ENCODE assay signal across 15 mouse cellular contexts in the genomic region with DNA sequence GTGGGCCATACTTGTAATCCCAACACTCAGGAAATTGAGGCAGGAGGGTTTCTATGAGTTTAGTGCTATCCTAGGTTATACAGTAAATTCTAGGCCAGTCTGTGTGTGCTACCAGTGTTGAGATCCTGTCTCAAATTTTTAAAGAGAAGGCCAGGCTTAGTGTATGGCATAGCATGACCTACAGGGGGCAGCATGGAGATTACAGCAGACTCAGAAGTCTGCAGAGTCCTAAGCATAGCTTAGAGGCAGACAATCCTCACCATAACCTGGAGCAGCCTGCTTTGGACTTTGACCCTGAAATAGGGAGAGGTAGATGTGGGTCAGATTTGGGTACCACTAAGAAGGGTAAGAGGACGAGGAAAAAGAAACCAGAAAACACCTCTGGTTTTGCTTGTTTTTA. TPM values are rescaled to one million over a fixed set of nuclear protein-coding genes. Genes with fewer than 3 reads are reported as not detected.
DNase-seq lines count a peak whose midpoint lies in the region; ATAC-seq and TF ChIP-seq lines count a peak whose summit lies in the region.
"Had no signal": no experiment of that assay in that cellular context is flagged by ENCODE, and none has a peak within 500 bp of the region (broad histone marks: within the 10 kb centered on the region; RNA-seq: fewer than 3 reads in every experiment).

No protein-coding gene starts in this region.

- H3K36me3 ChIP-seq in E14TG2a.4 (ENCODE audit: insufficient read depth, low read length): no peaks in the 10 kb centered on the region
- H3K36me3 ChIP-seq: neural tube, embryonic 15.5 days had no signal

- peaks cover 6% of the 10 kb centered on the region for H3K4me1 ChIP-seq in E14TG2a.4 (replicated peaks; ENCODE audit: low read depth, low read length)
- H3K4me1 ChIP-seq: neural tube, embryonic 15.5 days had no signal

- no peak overlapping the region for H3K4me3 ChIP-seq in layer of hippocampus, adult 2 months
- no peak overlapping the region for H3K4me3 ChIP-seq in E14TG2a.4 (replicated peaks; ENCODE audit: low read length)
- H3K4me3 ChIP-seq: neural tube, embryonic 15.5 days had no signal

- H3K9me3 ChIP-seq in E14TG2a.4 (ENCODE audit: low read length): no peaks in the 10 kb centered on the region
- H3K9me3 ChIP-seq: neural tube, embryonic 15.5 days had no signal

- peak; percentile 59 for TF ChIP-seq CTCF in layer of hippocampus, adult 2 months (conservative IDR thresholded peaks at IDR 0.05)
- peak; percentile 79 for TF ChIP-seq CTCF in E14TG2a.4 (conservative IDR thresholded peaks at IDR 0.05; ENCODE audit: low read length)

- ATAC-seq in megakaryocyte-erythroid progenitor cell, adult 5-6 weeks (replicated peaks; ENCODE audit: low FRiP score, low TSS enrichment, poor library complexity, severe bottlenecking): 0 out of 2 replicates have a peak, but pooled peaks have one; percentile 50
- ATAC-seq in inflammation-experienced regulatory T-cells, adult 6 months: no peak

- no peak overlapping the region for H3K27ac ChIP-seq in layer of hippocampus, adult 2 months
- H3K27ac ChIP-seq: macrophage; neural tube, embryonic 15.5 days had no signal

- H3K27me3 ChIP-seq in E14TG2a.4 (ENCODE audit: insufficient read depth, low read length): peaks cover 17% of the 10 kb centered on the region

- no peak for DNase-seq in layer of hippocampus, adult 2 months (ENCODE audit: low spot score in 2 of 2)
- DNase-seq in layer of hippocampus, adult 11-12 months (ENCODE audit: low spot score): no peak
- DNase-seq in NIH3T3 (ENCODE audit: low read depth): peak; percentile 64
- no peak for DNase-seq in cerebellum, postnatal 4 days (ENCODE audit: low spot score in 2 of 2)
- no peak for DNase-seq in layer of hippocampus, postnatal 25 days (ENCODE audit: extremely low spot score in 1 of 2, low spot score in 1 of 2)
- DNase-seq: cerebellum, adult 18-20 months; heart, adult 18-20 months; kidney, adult 18-20 months had no signal

RNA-seq across cellular contexts. Expression of a gene that starts 8.7 kb away (rescaled TPM):
- total RNA-seq in layer of hippocampus, adult 2 months (2021): not detected
- total RNA-seq in megakaryocyte-erythroid progenitor cell, adult 5-6 weeks (2014; fragmentation: Nextera tagmentation): not detected in 2 replicates
- not detected in 2 replicates for total RNA-seq in megakaryocyte-erythroid progenitor cell, adult 5-6 weeks (2017)
- not detected for total RNA-seq in layer of hippocampus, postnatal 25 days (2021)
- not detected for polyA plus RNA-seq in inflammation-experienced regulatory T-cells, adult 6 months (2017; shearing (Covaris generic))
- total RNA-seq: adrenal gland, adult 18-20 months; heart, adult 18-20 months; left cerebral cortex, postnatal 25 days had no signal
- polyA plus RNA-seq: macrophage; neural tube, embryonic 15.5 days had no signal

RNA-seq across cellular contexts. Expression of a gene that starts 32.3 kb away (rescaled TPM):
- not detected for total RNA-seq in layer of hippocampus, adult 2 months (2021)
- not detected in 2 replicates for total RNA-seq in megakaryocyte-erythroid progenitor cell, adult 5-6 weeks (2014; fragmentation: Nextera tagmentation)
- total RNA-seq in megakaryocyte-erythroid progenitor cell, adult 5-6 weeks (2017): 0.53 TPM in 1 of 2 replicates, not detected in the other
- total RNA-seq in layer of hippocampus, postnatal 25 days (2021): under 1 TPM in 1 of 2 experiments, not detected in 1; 0.22 TPM
- under 1 TPM in 1 of 3 experiments, not detected in 2; 0.42 TPM for polyA plus RNA-seq in inflammation-experienced regulatory T-cells, adult 6 months (2017; shearing (Covaris generic))
- polyA plus RNA-seq: macrophage; neural tube, embryonic 15.5 days had no signal
